Mouse (Mus musculus) activated CD4-positive, CD25-positive, alpha-beta regulatory T cell, adult 4 months (primary cell): Measurements from ENCODE around the gene Rbms3. TPM values are rescaled to one million over a fixed set of nuclear protein-coding genes. Genes with fewer than 3 reads are reported as not detected.

ENCODE experiments used
- ATAC-seq: one replicate; pipeline ENCODE4 v1.8.0; 2017
- polyA plus RNA-seq, 2 experiments: library from polyadenylated mRNA; unstranded; fragments of 100-300 nt; shearing (Covaris generic); gene quantifications; one replicate each; pipeline ENCODE4 v1.2.1; 2017

Rbms3 gene
- polyA plus RNA-seq, 2 experiments from 2014 or later, result not detected

GRCm38 (mm10) chr9:117371980-117372379 is 257.7 kb downstream of the Rbms3 start:
- no peak for ATAC-seq

GRCm38 (mm10) chr9:117370086-117370485 is 259.6 kb downstream of the Rbms3 start:
- no peak for ATAC-seq

- ATAC-seq, result no peak
Observed at GRCm38 (mm10) chr9:117368016-117368415, 261.7 kb downstream of the Rbms3 start.

- ATAC-seq, result no peak
Observed at GRCm38 (mm10) chr9:117364610-117365009, 265.1 kb downstream of the Rbms3 start.

GRCm38 (mm10) chr9:117361431-117361830 is 268.3 kb downstream of the Rbms3 start:
- no peak for ATAC-seq

GRCm38 (mm10) chr9:117356764-117357442 is 272.8 kb downstream of the Rbms3 start:
- no peak for ATAC-seq

- no peak for ATAC-seq
Observed at GRCm38 (mm10) chr9:117355501-117355900, 274.2 kb downstream of the Rbms3 start.

- no peak for ATAC-seq
Observed at GRCm38 (mm10) chr9:117342336-117342735, 287.4 kb downstream of the Rbms3 start.

GRCm38 (mm10) chr9:117330681-117331080 is 299.0 kb downstream of the Rbms3 start:
- no peak for ATAC-seq

- no peak for ATAC-seq
Observed at GRCm38 (mm10) chr9:117319271-117319670, 310.4 kb downstream of the Rbms3 start.

GRCm38 (mm10) chr9:117318461-117318860 is 311.3 kb downstream of the Rbms3 start:
- no peak for ATAC-seq

- ATAC-seq, result no peak
Observed at GRCm38 (mm10) chr9:117317251-117317650, 312.5 kb downstream of the Rbms3 start.

GRCm38 (mm10) chr9:117313642-117314041 is 316.1 kb downstream of the Rbms3 start:
- ATAC-seq, result no peak

GRCm38 (mm10) chr9:117309809-117310208 is 319.9 kb downstream of the Rbms3 start:
- ATAC-seq, result no peak

- ATAC-seq, result no peak
Observed at GRCm38 (mm10) chr9:117298991-117299390, 330.7 kb downstream of the Rbms3 start.

GRCm38 (mm10) chr9:117297662-117298531 is 331.8 kb downstream of the Rbms3 start:
- no peak for ATAC-seq

- ATAC-seq, result no peak
Observed at GRCm38 (mm10) chr9:117291066-117291850, 338.5 kb downstream of the Rbms3 start.

- ATAC-seq, result no peak
Observed at GRCm38 (mm10) chr9:117274846-117275245, 354.9 kb downstream of the Rbms3 start.

GRCm38 (mm10) chr9:117259614-117260013 is 370.1 kb downstream of the Rbms3 start:
- ATAC-seq, result no peak

GRCm38 (mm10) chr9:117253361-117253760 is 376.4 kb downstream of the Rbms3 start:
- no peak for ATAC-seq

GRCm38 (mm10) chr9:117252411-117252861 is 377.3 kb downstream of the Rbms3 start:
- ATAC-seq, result no peak

- no peak for ATAC-seq
Observed at GRCm38 (mm10) chr9:117251521-117252368, 378.0 kb downstream of the Rbms3 start.
